Mouse (Mus musculus) lung, adult 2 months (tissue): ENCODE data around the gene Dnase1l3.

ENCODE experiments used
- CTCF ChIP-seq: fragments of 200-500 bp; IDR thresholded peaks from 2 replicates; pipeline ENCODE4 v1.5.1; 2011; ENCODE audit warnings: mild to moderate bottlenecking, low read length, control low read depth; ENCODE audit not compliant: insufficient read depth
- POLR2A ChIP-seq: fragments of 200-500 bp; IDR thresholded peaks from 2 replicates; pipeline ENCODE4 v1.6.1; 2011; ENCODE audit warnings: low read depth, mild to moderate bottlenecking, control low read depth, low read length, borderline replicate concordance; ENCODE audit errors: extremely low read depth

GRCm38 (mm10) chr14:7997255-7997696 lies 2.9 kb upstream of the Dnase1l3 start:
- TF ChIP-seq CTCF (peak; percentile 91), POLR2A (no peak)
